Mouse (Mus musculus) small intestine, adult 2 months (tissue): Measurements from ENCODE around the gene Gtpbp3. TPM values are rescaled to one million over a fixed set of nuclear protein-coding genes. Genes with fewer than 3 reads are reported as not detected.
"Not testable (repeated sequence)": the region's sequence is repeated elsewhere in the genome, so short reads cannot be mapped to it uniquely, and the experiment has no call there.

ENCODE experiments used
- H3K27ac ChIP-seq: fragments of 200-500 bp; 2 replicates; pipeline ENCODE4 v1.5.1; 2012; ENCODE audit warnings: low read depth, low read length, control low read depth, inconsistent platforms; ENCODE audit not compliant: insufficient read depth
- H3K27me3 ChIP-seq: fragments of 200-500 bp; 2 replicates; pipeline ENCODE4 v1.6.1; 2012; ENCODE audit warnings: mild to moderate bottlenecking, moderate library complexity, low read length, inconsistent platforms; ENCODE audit not compliant: control insufficient read depth, insufficient read depth
- H3K36me3 ChIP-seq: fragments of 200-500 bp; 2 replicates; pipeline ENCODE4 v1.6.1; 2012; ENCODE audit warnings: mild to moderate bottlenecking, low read length, control low read depth, inconsistent platforms; ENCODE audit not compliant: control insufficient read depth, insufficient read depth
- H3K4me1 ChIP-seq: fragments of 200-500 bp; 2 replicates; pipeline ENCODE4 v1.6.1; 2012; ENCODE audit warnings: low read length, inconsistent platforms, mixed read lengths; ENCODE audit not compliant: control insufficient read depth, insufficient read depth, insufficient read length
- H3K4me3 ChIP-seq: fragments of 200-500 bp; 2 replicates; pipeline ENCODE4 v1.5.1; 2012; ENCODE audit warnings: low read depth, mild to moderate bottlenecking, control low read depth, inconsistent platforms, low read length, moderate library complexity
- CTCF ChIP-seq: fragments of 200-500 bp; IDR thresholded peaks from 2 replicates; pipeline ENCODE4 v1.5.1; 2012; ENCODE audit warnings: low read depth, mild to moderate bottlenecking, control low read depth, inconsistent platforms, low read length, moderate library complexity, mixed read lengths; ENCODE audit not compliant: insufficient replicate concordance, insufficient read length; ENCODE audit errors: extremely low read depth
- POLR2A ChIP-seq: fragments of 200-500 bp; IDR thresholded peaks from 2 replicates; pipeline ENCODE4 v1.6.1; 2012; ENCODE audit warnings: low read depth, mild to moderate bottlenecking, control low read depth, inconsistent platforms, low read length, moderate library complexity
- whole genome bisulfite sequencing: fragments of 180-500 bp; shearing (Covaris S2); methylation state at CpG from one replicate; pipeline ENCODE4 v1.1.7; 2018; 5-methylcytosine and 5-hydroxymethylcytosine counted together
- polyA plus RNA-seq: library from polyadenylated mRNA; depleted of rRNA; stranded (reverse); fragments of >200 nt; gene quantifications from 2 replicates; pipeline ENCODE4 v1.2.3, GENCODE M21; 2012

Gtpbp3 gene
- polyA plus RNA-seq, 1 experiment: 25.8 TPM

DNA sequence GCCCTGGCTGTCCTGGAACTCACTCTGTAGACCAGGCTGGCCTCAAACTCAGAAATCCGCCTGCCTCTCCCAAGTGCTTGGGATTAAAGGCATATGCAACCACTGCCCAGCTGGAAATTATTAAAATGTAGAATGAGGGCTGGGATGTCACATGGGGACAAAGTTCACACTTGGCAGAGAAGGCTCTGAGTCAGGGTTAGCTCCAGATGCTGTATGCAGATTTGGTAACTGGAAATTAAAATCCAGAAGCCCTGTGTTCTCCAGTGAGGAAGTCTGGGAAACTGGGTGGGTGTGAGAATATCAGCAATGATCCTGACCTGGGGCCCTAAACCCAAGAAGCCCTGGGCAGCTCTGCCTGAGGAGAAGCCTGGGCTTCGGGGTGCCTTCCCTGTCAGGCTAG lies 21.4 kb downstream of the Gtpbp3 start:
- Histone ChIP-seq H3K27me3 (peaks cover 11% of the 10 kb centered on the region; the same call in 1 of the 2 replicates), H3K27ac (peak overlapping the region; percentile 8; the same call in 1 of the 2 replicates), H3K4me3 (peak overlapping the region; percentile 22), H3K4me1 (peaks cover 3% of the 10 kb centered on the region), H3K36me3 (no peaks in the 10 kb centered on the region)
- no peak for TF ChIP-seq CTCF
- TF ChIP-seq POLR2A: no peak
- 28% methylated on average over 2 of the region's 2 CpGs for WGBS

DNA sequence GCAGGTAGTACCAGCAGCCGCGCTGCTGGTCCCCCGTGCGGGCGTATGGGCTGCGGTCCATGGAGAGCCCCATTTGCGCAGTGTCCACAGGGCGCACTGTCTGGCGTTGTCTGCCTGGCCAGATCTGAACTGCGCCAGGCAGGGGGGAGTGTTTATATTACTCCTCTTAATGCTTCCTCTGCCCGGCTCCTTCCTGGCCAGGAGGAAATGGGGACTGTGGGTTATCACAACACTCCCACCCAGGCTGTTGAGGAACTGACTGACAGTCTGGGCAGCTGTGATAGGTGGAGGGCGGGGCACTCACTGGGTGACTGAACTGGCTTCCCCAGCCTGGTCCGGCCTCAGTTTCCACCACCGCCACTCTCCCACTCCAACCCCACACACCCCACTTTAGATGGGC lies 23.7 kb downstream of the Gtpbp3 start, which contains the start of gene Plvap:
Plvap (minus strand) TSS at position 109 of the 400 bp plus-strand sequence.
- peak within 1 kb of the TSS; percentile 66 for H3K27ac ChIP-seq
- WGBS: 35% methylated on average over 14 of the region's 14 CpGs

DNA sequence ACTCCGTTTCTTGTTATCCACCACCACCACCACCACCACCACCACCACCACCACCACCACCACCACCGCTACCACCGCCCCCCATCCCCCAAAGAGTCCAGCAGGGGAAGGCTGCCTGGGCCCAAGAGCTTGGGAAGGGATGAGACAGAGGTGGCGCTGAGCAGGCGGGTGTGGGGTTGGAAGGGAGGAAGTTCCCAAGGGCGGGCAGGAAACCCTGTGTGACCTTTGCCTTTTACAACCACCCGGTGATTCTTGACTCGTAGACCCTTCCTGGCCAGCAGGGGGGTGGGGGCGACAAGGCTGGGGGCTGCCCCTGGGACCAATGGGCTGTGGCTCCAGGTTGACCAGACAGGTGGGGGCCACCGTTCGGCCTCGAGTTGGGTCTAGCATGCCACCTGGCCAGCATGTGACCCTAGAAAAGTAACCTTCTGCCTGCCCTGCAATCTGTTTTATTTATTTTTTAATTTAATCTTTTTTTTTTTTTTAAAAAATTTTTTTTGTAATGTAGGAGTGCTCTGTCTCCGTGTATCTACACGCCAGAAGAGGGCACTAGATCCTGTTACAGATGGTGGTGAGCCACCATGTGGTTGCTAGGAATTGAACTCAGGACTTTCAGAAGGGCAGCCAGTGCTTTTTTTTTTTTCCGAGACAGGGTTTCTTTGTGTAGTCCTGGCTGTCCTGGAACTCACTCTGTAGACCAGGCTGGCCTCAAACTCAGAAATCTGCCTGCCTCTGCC lies 25.3 kb downstream of the Gtpbp3 start:
- H3K36me3 ChIP-seq: no peaks in the 10 kb centered on the region
- 54% methylated on average over 15 of the region's 15 CpGs for WGBS
- no peak overlapping the region for H3K4me3 ChIP-seq
- H3K27ac ChIP-seq: no peak overlapping the region
- H3K4me1 ChIP-seq: no peaks in the 10 kb centered on the region
- TF ChIP-seq POLR2A: no peak
- no peak for TF ChIP-seq CTCF
- 0 out of 2 replicates have a peak, but pooled peaks cover 2% of the 10 kb centered on the region for H3K27me3 ChIP-seq

More for the DNA sequence above, 23.7 kb downstream of the Gtpbp3 start, which contains the start of gene Plvap:
- Histone ChIP-seq H3K4me3 (peak within 1 kb of the TSS; percentile 53), H3K27me3 (peaks cover 11% of the 10 kb centered on the region; the same call in 1 of the 2 replicates), H3K36me3 (no peaks in the 10 kb centered on the region), H3K4me1 (peaks cover 3% of the 10 kb centered on the region)
- TF ChIP-seq POLR2A (peak; percentile 39; the same call in 1 of the 2 replicates), CTCF (no peak)

DNA sequence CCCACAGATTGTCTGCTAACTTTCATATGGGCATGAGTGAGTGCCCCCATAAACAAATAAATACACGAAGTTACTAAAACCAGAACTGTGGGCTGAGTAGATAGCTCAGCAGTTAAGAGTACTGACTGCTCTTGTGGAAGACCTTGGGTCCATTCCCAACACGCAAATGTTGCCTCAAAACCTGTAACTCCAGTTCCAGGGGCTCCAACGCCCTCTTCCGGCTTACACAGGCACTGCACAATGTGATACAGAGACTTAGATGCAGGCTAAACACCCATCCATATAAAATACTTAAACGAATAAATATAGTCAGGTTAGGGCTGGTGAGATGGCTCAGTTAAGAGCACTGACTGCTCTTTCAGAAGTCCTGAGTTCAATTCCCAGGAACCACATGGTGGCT lies 27.1 kb downstream of the Gtpbp3 start:
- Histone ChIP-seq H3K4me1 (0 out of 2 replicates have a peak, but pooled peaks cover 4% of the 10 kb centered on the region), H3K4me3 (no peak overlapping the region), H3K36me3 (no peaks in the 10 kb centered on the region), H3K27me3 (no peaks in the 10 kb centered on the region), H3K27ac (no peak overlapping the region)
- no peak for TF ChIP-seq POLR2A
- 59% methylated on average over 5 of the region's 5 CpGs for WGBS

DNA sequence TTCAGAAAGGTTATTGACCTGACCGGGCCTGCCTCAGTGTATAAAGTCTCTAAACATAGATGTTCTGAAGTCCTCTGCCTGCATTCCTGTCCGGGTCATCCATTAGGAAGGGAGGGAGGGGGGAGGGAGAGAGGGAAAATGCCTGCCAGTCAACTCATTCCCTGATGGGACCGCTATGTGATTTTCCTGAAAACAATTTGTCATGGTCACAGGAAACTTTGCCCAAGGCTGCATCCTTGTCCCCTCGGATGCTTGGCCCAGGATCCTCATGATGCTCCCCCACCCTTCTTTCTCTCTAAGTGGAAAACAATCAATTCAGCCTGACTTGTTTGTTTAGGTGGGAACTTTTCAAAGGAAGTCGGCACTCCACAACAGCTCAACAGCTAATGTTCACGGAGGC lies 28.9 kb downstream of the Gtpbp3 start:
- WGBS: 19% methylated on average over 6 of the region's 6 CpGs
- no peak overlapping the region for H3K27ac ChIP-seq
- H3K4me3 ChIP-seq: no peak overlapping the region
- H3K27me3 ChIP-seq: 0 out of 2 replicates have a peak, but pooled peaks cover 3% of the 10 kb centered on the region
- H3K4me1 ChIP-seq: 0 out of 2 replicates have a peak, but pooled peaks cover 4% of the 10 kb centered on the region
- no peak for TF ChIP-seq CTCF
- no peak for TF ChIP-seq POLR2A
- H3K36me3 ChIP-seq: no peaks in the 10 kb centered on the region

DNA sequence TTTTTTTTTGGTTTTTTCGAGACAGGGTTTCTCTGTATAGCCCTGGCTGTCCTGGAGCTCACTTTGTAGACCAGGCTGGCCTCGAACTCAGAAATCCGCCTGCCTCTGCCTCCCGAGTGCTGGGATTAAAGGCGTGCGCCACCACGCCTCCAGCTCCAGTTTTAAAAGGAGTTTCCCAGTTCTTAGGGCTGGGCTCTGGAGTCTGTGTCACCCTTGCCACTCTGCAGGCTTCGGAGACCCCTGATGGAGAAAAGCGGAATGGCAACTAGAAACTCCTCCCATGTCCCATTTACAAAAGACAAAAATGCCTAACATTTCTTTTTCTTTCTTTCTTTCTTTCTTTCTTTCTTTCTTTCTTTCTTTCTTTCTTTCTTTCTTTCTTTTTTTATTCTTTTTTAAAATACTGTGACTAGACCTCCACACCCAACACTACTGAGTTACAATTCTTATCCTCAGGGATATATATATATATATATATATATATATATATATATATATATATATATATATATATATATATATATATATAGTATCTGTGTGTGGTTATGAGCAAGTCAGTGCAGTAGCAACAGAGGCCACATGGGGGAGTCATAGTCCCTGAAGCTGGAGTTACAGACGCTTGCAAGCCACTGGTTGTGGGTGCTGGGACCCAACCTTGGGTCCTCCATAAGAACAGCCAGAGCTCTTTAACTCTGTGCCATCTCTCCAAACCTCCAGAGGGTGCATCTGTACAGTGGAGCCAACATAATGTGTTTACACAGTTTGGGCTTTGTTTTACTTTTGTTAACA lies 31.3 kb downstream of the Gtpbp3 start:
- peak; percentile 54; the same call in 1 of the 2 replicates for TF ChIP-seq CTCF

GRCm38 (mm10) chr8:71521634-71522033 lies 33.7 kb downstream of the Gtpbp3 start:
- peaks cover 19% of the 10 kb centered on the region for H3K27me3 ChIP-seq
- H3K27ac ChIP-seq: no peak overlapping the region
- no peaks in the 10 kb centered on the region for H3K36me3 ChIP-seq
- peaks cover 5% of the 10 kb centered on the region; the same call in 1 of the 2 replicates for H3K4me1 ChIP-seq
- TF ChIP-seq CTCF: peak; percentile 83
- TF ChIP-seq POLR2A: no peak
- 1% methylated on average over 17 of the region's 17 CpGs for WGBS
- H3K4me3 ChIP-seq: no peak overlapping the region

More for the DNA sequence above, 31.3 kb downstream of the Gtpbp3 start:
- 21% methylated on average over 10 of the region's 10 CpGs for WGBS
- not testable (repeated sequence) for H3K27ac ChIP-seq, H3K36me3 ChIP-seq, H3K4me3 ChIP-seq, H3K4me1 ChIP-seq, H3K27me3 ChIP-seq
